Mouse (Mus musculus): ENCODE measurements around the gene Zdhhc18. TPM values are rescaled to one million over a fixed set of nuclear protein-coding genes. Genes with fewer than 3 reads are reported as not detected.
A peak's percentile ranks its signal among the peaks of the same experiment; 100 is the strongest.

The Zdhhc18 gene
- total RNA-seq, 1 experiment, result 39.0 TPM

DNA sequence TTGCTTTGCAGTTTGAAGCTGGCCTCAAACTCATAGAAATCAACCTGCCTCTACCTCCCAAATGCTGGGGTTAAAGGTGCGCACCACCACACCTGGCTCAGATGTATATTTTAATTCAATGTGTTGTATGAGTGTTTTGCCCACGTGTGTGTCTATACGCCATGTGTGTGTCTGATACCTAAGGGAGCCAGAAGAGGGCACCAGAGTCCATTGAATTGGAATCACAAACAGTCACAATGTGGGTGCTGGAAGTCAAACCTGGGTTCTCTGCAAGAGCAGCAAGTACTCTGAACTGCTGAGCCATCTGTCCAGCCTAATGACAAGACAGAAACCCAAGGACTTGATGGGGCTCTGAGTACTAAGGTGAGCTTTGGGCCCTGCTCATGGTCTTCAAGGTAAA lies 4.8 kb downstream of the Zdhhc18 start:
- no peaks in the 10 kb centered on the region for H3K36me3 ChIP-seq (ENCODE audit: control insufficient read depth, insufficient read depth, low read length, poor library complexity, severe bottlenecking)
- H3K4me3 ChIP-seq (ENCODE audit: insufficient read depth in 1 of 2, low read depth in 1 of 2, low read length in 2 of 2, poor library complexity in 1 of 2, severe bottlenecking in 1 of 2), result no peak overlapping the region
- H3K4me1 ChIP-seq (ENCODE audit: control insufficient read depth in 2 of 2, insufficient read depth in 2 of 2, low read length in 2 of 2, poor library complexity in 1 of 2), result peaks cover 0 to 3% of the 10 kb centered on the region in 2 experiments; a peak in 1 of 4 replicates
- in situ Hi-C loops (cut with MboI; ENCODE audit: low sequenced_read_pairs in 2 of 2, unreplicated experiment in 2 of 2), result no loop called here
- DNase-seq (ENCODE audit: low read depth, low spot score), result no peak
- TF ChIP-seq HCFC1 (IDR thresholded peaks at IDR 0.05; ENCODE audit: borderline replicate concordance, insufficient read depth, low read length) (no peak), ZC3H11A (IDR thresholded peaks at IDR 0.05; ENCODE audit: borderline replicate concordance, low read depth, low read length) (no peak), MAFK (IDR thresholded peaks at IDR 0.05; ENCODE audit: insufficient read depth, low read depth, low read length) (no peak), ZNF384 (IDR thresholded peaks at IDR 0.05; ENCODE audit: low read depth, low read length) (no peak), CHD2 (IDR thresholded peaks at IDR 0.05; ENCODE audit: low read depth, low read length) (no peak)
- no peak overlapping the region for H3K9ac ChIP-seq (ENCODE audit: insufficient read depth, low read depth, low read length, poor library complexity, severe bottlenecking)
- no peak overlapping the region for H3K27ac ChIP-seq (ENCODE audit: insufficient read depth, low read depth, low read length, poor library complexity, severe bottlenecking)
- no peaks in the 10 kb centered on the region for H3K9me3 ChIP-seq (ENCODE audit: control insufficient read depth, insufficient read depth, low read depth, low read length)

DNA sequence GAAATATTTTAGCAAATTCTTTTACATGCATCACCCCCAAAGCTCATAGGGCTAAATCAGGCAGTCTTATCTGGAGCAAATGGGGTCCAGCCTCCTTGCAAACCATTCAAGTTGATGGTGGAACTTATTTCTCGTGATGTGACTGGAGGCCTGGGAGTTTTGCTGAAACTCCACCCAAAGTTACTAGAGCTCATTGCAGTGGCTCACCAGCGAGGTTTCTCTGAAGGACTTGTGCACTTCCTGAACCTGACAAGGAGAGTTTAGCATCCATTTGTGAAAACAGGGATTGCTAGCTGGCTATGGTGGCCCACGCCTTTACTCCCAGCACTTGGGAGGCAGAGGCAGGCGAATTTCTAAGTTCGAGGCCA lies 15.9 kb downstream of the Zdhhc18 start:
- no peak for DNase-seq (ENCODE audit: low read depth, low spot score)
- no peaks in the 10 kb centered on the region for H3K36me3 ChIP-seq (ENCODE audit: control insufficient read depth, insufficient read depth, low read length, poor library complexity, severe bottlenecking)
- H3K4me1 ChIP-seq (ENCODE audit: control insufficient read depth in 2 of 2, insufficient read depth in 2 of 2, low read length in 2 of 2, poor library complexity in 1 of 2), result peaks cover 0 to 16% of the 10 kb centered on the region in 2 experiments; a peak in 2 of 4 replicates
- no peak for TF ChIP-seq HCFC1 (IDR thresholded peaks at IDR 0.05; ENCODE audit: borderline replicate concordance, insufficient read depth, low read length)
- no peak for TF ChIP-seq MAFK (IDR thresholded peaks at IDR 0.05; ENCODE audit: insufficient read depth, low read depth, low read length)
- TF ChIP-seq CHD2 (IDR thresholded peaks at IDR 0.05; ENCODE audit: low read depth, low read length), result no peak
- no peak for TF ChIP-seq ZC3H11A (IDR thresholded peaks at IDR 0.05; ENCODE audit: borderline replicate concordance, low read depth, low read length)
- TF ChIP-seq ZNF384 (IDR thresholded peaks at IDR 0.05; ENCODE audit: low read depth, low read length), result no peak
- no peak overlapping the region for H3K9ac ChIP-seq (ENCODE audit: insufficient read depth, low read depth, low read length, poor library complexity, severe bottlenecking)
- peak overlapping the region in 1 of 2 experiments; percentile 54; a peak in 1 of 4 replicates for H3K4me3 ChIP-seq (ENCODE audit: insufficient read depth in 1 of 2, low read depth in 1 of 2, low read length in 2 of 2, poor library complexity in 1 of 2, severe bottlenecking in 1 of 2)
- H3K9me3 ChIP-seq (ENCODE audit: control insufficient read depth, insufficient read depth, low read depth, low read length), result no peaks in the 10 kb centered on the region
- in situ Hi-C loops (cut with MboI; ENCODE audit: low sequenced_read_pairs in 2 of 2, unreplicated experiment in 2 of 2), result no loop called here
- H3K27ac ChIP-seq (ENCODE audit: insufficient read depth, low read depth, low read length, poor library complexity, severe bottlenecking), result peak overlapping the region; percentile 66; the same call in 1 of the 2 replicates

DNA sequence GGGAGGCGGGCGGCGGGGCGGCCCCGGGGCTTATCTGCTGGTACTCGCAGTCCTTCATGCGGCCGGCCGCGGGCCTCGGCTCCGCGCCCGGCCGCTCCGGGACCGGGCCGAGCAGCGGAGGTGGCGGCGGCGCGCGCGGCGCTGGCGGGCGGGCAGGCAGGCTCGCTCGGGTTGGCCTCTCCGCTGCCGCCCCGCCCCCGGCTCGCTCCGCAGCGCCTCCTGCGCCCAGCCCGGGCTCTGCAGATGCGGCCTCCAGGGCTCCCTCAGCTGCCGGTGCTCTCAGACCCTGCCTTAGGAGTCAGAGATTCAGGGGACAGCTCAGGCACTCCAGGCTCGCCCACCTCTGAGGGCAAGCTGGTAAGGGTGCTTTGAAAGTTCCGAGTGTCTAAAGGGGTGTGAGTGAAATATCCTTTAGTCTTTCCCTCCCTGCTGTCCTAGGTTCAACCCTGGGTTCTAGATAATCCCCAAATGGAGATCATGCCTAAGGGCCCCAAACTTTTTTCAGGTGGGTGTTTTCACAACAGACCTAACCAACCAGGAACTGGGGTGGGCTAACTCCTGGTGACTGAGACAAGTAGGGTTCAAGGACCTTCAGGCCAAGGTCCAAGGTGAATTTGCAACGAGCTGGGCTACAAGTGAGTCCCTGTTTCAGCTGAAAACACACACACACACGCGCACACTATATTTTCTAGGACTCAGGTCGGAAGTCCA lies 16.5 kb downstream of the Zdhhc18 start:
- H3K4me3 ChIP-seq (ENCODE audit: insufficient read depth in 1 of 2, low read depth in 1 of 2, low read length in 2 of 2, poor library complexity in 1 of 2, severe bottlenecking in 1 of 2), result peak overlapping the region; percentile 89 to 99
- peak overlapping the region; percentile 91 for H3K9ac ChIP-seq (ENCODE audit: insufficient read depth, low read depth, low read length, poor library complexity, severe bottlenecking)
- in situ Hi-C loops (cut with MboI; ENCODE audit: low sequenced_read_pairs in 2 of 2, unreplicated experiment in 2 of 2), result no loop called here
- TF ChIP-seq MAFK (IDR thresholded peaks at IDR 0.05; ENCODE audit: insufficient read depth, low read depth, low read length), result no peak
- TF ChIP-seq ZNF384 (IDR thresholded peaks at IDR 0.05; ENCODE audit: low read depth, low read length), result 0 out of 2 replicates have a peak, but pooled peaks have one; percentile 16
- H3K27ac ChIP-seq (ENCODE audit: insufficient read depth, low read depth, low read length, poor library complexity, severe bottlenecking), result peak overlapping the region; percentile 87; the same call in 1 of the 2 replicates
- H3K9me3 ChIP-seq (ENCODE audit: control insufficient read depth, insufficient read depth, low read depth, low read length), result no peaks in the 10 kb centered on the region
- peak; percentile 68 for DNase-seq (ENCODE audit: low read depth, low spot score)
- H3K4me1 ChIP-seq (ENCODE audit: control insufficient read depth in 2 of 2, insufficient read depth in 2 of 2, low read length in 2 of 2, poor library complexity in 1 of 2), result peaks cover 0 to 16% of the 10 kb centered on the region in 2 experiments; a peak in 2 of 4 replicates
- H3K36me3 ChIP-seq (ENCODE audit: control insufficient read depth, insufficient read depth, low read length, poor library complexity, severe bottlenecking), result no peaks in the 10 kb centered on the region

DNA sequence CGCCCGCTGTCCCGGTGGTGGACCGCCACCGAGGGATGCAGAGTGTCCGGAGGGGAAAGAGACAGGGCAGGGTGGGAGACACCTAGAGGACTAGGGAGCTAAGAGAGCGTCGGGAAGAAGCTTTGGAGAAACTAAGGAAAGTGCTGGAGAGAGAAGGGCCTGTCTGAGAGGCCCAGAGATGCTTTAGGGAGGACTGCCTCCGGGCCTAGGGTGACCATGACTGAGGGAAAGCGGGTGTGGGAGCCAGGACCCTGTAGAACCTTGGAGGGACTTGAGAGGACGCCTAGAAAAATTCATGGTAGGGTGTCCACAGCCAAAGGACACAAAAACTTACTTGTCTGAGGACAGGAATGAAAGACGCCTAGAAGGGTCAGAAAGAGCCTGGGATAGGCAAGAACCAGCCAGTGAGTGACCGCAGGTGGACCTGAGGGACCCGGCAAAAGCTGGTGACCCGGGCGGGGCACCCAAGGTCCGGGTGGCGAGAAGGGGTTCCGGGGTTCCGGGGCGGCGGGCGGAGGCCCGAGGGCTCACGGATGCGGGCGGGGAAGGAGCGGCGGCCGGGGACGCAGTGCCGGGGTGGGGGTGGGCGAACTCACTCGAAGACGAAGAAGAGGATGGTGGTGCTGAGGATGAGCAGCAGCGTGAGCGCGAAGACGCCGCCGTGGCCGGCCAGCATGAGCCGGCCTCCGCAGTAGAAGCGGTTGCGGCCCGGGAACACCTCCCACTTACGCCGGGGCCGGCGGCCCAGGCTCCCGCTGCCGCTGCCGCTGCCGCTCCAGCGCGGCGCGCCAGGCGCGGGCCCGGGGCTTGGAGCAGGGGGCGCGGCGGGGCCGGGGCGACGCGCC lies 17.2 kb downstream of the Zdhhc18 start:
- H3K4me3 ChIP-seq (ENCODE audit: insufficient read depth in 1 of 2, low read depth in 1 of 2, low read length in 2 of 2, poor library complexity in 1 of 2, severe bottlenecking in 1 of 2), result peak overlapping the region; percentile 89 to 99
- TF ChIP-seq CHD2 (IDR thresholded peaks at IDR 0.05; ENCODE audit: low read depth, low read length), result no peak
- no peak for TF ChIP-seq ZNF384 (IDR thresholded peaks at IDR 0.05; ENCODE audit: low read depth, low read length)
- TF ChIP-seq HCFC1 (IDR thresholded peaks at IDR 0.05; ENCODE audit: borderline replicate concordance, insufficient read depth, low read length), result no peak
- TF ChIP-seq MAFK (IDR thresholded peaks at IDR 0.05; ENCODE audit: insufficient read depth, low read depth, low read length), result no peak
- TF ChIP-seq ZC3H11A (IDR thresholded peaks at IDR 0.05; ENCODE audit: borderline replicate concordance, low read depth, low read length), result no peak
- peaks cover 0 to 20% of the 10 kb centered on the region in 2 experiments; a peak in 2 of 4 replicates for H3K4me1 ChIP-seq (ENCODE audit: control insufficient read depth in 2 of 2, insufficient read depth in 2 of 2, low read length in 2 of 2, poor library complexity in 1 of 2)
- no peak for DNase-seq (ENCODE audit: low read depth, low spot score)
- in situ Hi-C loops (cut with MboI; ENCODE audit: low sequenced_read_pairs in 2 of 2, unreplicated experiment in 2 of 2), result no loop called here
- peak overlapping the region; percentile 87; the same call in 1 of the 2 replicates for H3K27ac ChIP-seq (ENCODE audit: insufficient read depth, low read depth, low read length, poor library complexity, severe bottlenecking)
- no peaks in the 10 kb centered on the region for H3K9me3 ChIP-seq (ENCODE audit: control insufficient read depth, insufficient read depth, low read depth, low read length)
- no peaks in the 10 kb centered on the region for H3K36me3 ChIP-seq (ENCODE audit: control insufficient read depth, insufficient read depth, low read length, poor library complexity, severe bottlenecking)
- peak overlapping the region; percentile 91 for H3K9ac ChIP-seq (ENCODE audit: insufficient read depth, low read depth, low read length, poor library complexity, severe bottlenecking)
